Mouse (Mus musculus) forebrain, embryonic 12.5 days (tissue): Measurements from ENCODE around the gene Hspb9. TPM values are rescaled to one million over a fixed set of nuclear protein-coding genes. Genes with fewer than 3 reads are reported as not detected.

ENCODE experiments used
- ATAC-seq: fragments of 200-750 bp; cut with Nextera tagmentation; 2 replicates; pipeline ENCODE4 v1.8.0; 2017; ENCODE audit warnings: moderate TSS enrichment; ENCODE audit not compliant: low FRiP score
- H3K27ac ChIP-seq: fragments of 300-500 bp; sonication (generic); 2 replicates; pipeline ENCODE4 v1.5.1; 2016; ENCODE audit warnings: mild to moderate bottlenecking
- H3K27me3 ChIP-seq: fragments of 300-500 bp; sonication (generic); 2 replicates; pipeline ENCODE4 v1.6.1; 2016; ENCODE audit warnings: mild to moderate bottlenecking
- H3K36me3 ChIP-seq: fragments of 300-500 bp; sonication (generic); replicated peaks from 2 replicates; pipeline ENCODE4 v1.6.1; 2016; ENCODE audit warnings: mild to moderate bottlenecking
- H3K4me1 ChIP-seq: fragments of 300-500 bp; sonication (generic); 2 replicates; pipeline ENCODE4 v1.6.1; 2016
- H3K4me2 ChIP-seq: fragments of 300-500 bp; sonication (generic); 2 replicates; pipeline ENCODE4 v1.6.1; 2016; ENCODE audit warnings: mild to moderate bottlenecking, moderate library complexity
- H3K4me3 ChIP-seq: fragments of 300-500 bp; sonication (generic); replicated peaks from 2 replicates; pipeline ENCODE4 v1.5.1; 2016; ENCODE audit warnings: mild to moderate bottlenecking
- H3K9ac ChIP-seq: fragments of 300-500 bp; sonication (generic); 2 replicates; pipeline ENCODE4 v1.6.1; 2016; ENCODE audit warnings: mild to moderate bottlenecking
- H3K9me3 ChIP-seq: fragments of 300-500 bp; sonication (generic); 2 replicates; pipeline ENCODE4 v1.6.1; 2016
- WGBS: fragments of 180-500 bp; shearing (Covaris S2); methylation state at CpG from one replicate; pipeline ENCODE4 v1.1.7; 2016; 5-methylcytosine and 5-hydroxymethylcytosine counted together
- polyA plus RNA-seq: library from polyadenylated mRNA; unstranded; fragments of >200 nt; fragmentation: Nextera tagmentation; extraction: Ambion mirVana; gene quantifications from 2 replicates; pipeline ENCODE4 v1.2.1, GENCODE M21; 2016

Gene Hspb9
- polyA plus RNA-seq, 1 experiment from 2014 or later = 0.52 TPM

DNA sequence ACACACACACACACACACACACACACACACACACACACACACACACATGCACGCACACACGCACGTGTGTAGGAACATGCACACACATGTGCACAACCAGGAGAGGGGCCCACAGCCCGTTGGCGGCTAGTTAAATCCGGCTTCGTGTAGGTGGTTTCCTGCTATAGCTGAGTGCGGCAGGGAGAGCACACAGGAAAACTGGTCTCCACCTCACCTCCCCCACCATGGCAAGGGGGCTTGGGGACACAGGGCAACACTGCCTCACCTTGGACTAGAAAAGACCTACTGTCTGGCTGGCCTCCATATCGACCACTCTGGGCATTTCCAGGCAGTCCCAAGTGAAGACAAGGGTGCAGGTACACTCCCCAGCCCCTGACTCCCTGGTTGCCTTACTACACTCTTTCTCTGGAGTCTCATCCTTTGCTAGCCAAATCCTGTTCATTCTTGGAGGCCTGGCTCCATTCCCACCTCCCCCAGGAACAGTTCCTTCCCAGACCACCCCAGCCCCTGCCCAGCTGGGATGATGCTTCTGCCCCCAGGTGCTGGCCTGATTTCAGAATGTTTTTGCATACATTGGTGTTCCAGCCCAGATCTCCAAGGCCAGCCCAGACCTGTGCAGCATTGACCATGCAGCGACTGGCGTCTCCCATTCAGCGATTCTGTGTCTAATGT, 40.5 kb downstream of the Hspb9 start:
- Histone ChIP-seq H3K4me1 (peaks cover 7% of the 10 kb centered on the region), H3K27me3 (peaks cover 12% of the 10 kb centered on the region), H3K9ac (no peak overlapping the region), H3K27ac (no peak overlapping the region), H3K36me3 (no peaks in the 10 kb centered on the region), H3K9me3 (no peaks in the 10 kb centered on the region), H3K4me2 (no peak overlapping the region), H3K4me3 (no peak overlapping the region)
- ATAC-seq = no peak
- WGBS = 84% methylated on average over 12 of the region's 12 CpGs

DNA sequence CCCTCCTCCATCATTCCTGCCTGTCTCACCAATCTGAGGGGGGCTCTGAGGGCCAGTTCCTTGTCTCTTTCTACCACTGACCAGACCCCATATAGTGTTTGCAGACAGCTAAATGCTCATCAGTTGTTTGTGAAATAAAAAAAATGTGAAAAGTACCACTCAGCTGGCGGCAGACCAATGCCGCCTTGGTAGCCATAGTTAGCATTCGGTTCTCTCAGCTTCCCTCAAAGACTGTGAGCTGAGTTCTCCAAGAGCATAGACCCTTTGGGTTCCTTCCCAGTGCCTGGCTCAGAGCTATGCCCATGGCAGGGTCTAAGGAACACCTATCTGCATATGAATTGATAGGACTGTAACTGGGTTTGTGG, 41.0 kb downstream of the Hspb9 start:
- no peak for ATAC-seq
- Histone ChIP-seq H3K27me3 (peaks cover 17% of the 10 kb centered on the region), H3K9me3 (no peaks in the 10 kb centered on the region), H3K36me3 (no peaks in the 10 kb centered on the region), H3K9ac (no peak overlapping the region), H3K4me1 (peaks cover 12% of the 10 kb centered on the region), H3K27ac (no peak overlapping the region), H3K4me3 (no peak overlapping the region), H3K4me2 (no peak overlapping the region)
- 98% methylated on average over 3 of the region's 3 CpGs for WGBS

DNA sequence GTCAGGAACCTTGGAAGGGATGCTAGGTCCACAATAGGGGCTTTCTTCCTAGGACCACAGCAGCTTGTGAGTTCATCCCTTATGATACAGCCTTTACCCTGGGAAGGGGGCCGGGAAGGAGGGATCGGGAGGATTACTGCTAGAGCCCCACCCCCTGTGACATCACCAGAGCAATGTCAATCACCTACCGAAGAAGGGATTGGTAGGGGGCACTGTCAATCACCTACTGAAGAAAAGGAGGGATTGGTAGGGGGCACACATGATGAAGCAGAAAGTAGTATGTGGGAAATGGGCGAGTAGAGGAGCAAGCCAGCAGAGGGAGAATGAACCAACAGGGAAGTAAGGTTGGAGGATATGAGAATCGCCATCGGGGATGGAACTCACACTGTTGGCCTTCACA, 42.8 kb downstream of the Hspb9 start:
- no peak for ATAC-seq
- Histone ChIP-seq H3K9ac (no peak overlapping the region), H3K27ac (no peak overlapping the region), H3K36me3 (no peaks in the 10 kb centered on the region), H3K4me2 (no peak overlapping the region), H3K4me3 (no peak overlapping the region), H3K4me1 (peaks cover 21% of the 10 kb centered on the region), H3K27me3 (peaks cover 31% of the 10 kb centered on the region), H3K9me3 (no peaks in the 10 kb centered on the region)
- WGBS = 70% methylated on average over 6 of the region's 6 CpGs

DNA sequence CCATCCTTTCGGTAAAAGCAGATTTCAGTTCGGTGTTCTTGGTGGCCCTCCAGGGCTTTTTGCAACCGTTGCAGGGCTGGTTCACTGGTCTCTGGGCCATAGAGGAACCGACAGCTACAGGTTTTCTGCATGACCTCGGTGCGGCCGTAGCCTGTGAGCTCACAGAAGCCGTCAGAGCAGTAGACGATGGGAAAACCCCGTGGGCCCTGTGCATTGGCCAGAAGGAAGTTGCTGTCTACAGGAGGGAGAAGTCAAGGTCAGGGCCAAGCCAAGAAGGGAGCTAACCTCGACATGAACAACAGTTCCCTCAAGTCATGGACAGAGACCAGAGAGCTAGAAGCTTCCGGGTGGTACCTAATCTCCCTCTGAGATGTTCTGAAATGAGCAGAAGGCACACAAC, 43.9 kb downstream of the Hspb9 start:
- Histone ChIP-seq H3K4me1 (peaks cover 27% of the 10 kb centered on the region), H3K9ac (no peak overlapping the region), H3K27ac (no peak overlapping the region), H3K4me3 (no peak overlapping the region), H3K4me2 (no peak overlapping the region), H3K9me3 (no peaks in the 10 kb centered on the region), H3K27me3 (peaks cover 40% of the 10 kb centered on the region), H3K36me3 (no peaks in the 10 kb centered on the region)
- WGBS = 91% methylated on average over 12 of the region's 12 CpGs
- no peak for ATAC-seq

DNA sequence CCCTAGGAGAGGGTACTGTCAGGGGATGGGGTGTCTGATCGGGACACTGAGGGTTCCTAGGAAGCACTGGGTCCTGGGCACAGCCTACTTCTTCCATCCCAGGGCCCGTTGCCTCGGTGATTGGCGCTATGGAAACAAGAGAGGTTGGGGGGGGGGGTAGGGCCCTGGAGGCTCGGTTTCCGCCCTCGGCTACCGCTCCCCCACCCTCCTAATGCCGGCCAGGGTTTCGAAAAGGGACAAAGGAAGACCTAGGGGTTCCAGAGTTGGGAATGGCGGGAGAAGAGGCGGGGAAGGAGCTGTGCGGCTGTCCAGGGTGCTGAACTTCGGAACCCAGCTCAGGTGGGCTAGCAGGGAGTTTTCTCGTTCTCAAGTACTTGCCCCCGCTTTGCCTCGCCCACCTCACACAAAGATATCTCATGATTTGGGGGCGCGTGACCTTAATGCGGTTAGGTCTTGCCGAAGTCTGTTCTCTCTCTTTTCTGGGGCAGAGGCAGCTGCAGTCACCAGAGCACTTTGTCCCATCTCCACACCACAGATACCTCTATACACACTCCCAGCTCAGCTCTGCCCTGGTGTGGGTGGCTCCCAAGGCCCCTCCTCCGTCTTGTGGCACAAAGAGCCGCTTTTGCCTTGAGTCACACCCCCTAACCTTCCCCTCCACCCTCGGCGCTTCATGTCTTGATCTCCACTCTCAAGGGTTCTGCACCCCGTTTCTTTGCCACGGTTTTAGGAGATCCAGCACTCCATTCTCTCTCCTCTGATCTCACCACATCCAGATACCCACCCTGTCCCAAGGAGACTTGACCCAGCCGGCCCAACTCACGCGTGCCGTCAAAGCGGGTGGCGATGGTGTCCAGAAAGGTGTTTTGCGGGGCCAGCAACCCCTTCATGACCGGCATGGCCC, 45.3 kb downstream of the Hspb9 start:
- Histone ChIP-seq H3K4me3 (peak overlapping the region; percentile 50), H3K4me1 (peaks cover 27% of the 10 kb centered on the region), H3K9me3 (no peaks in the 10 kb centered on the region), H3K27ac (peak overlapping the region; percentile 56), H3K9ac (peak overlapping the region; percentile 63), H3K36me3 (no peaks in the 10 kb centered on the region), H3K27me3 (peaks cover 48% of the 10 kb centered on the region), H3K4me2 (peak overlapping the region; percentile 78)
- under 1% methylated on average over 35 of the region's 35 CpGs for WGBS
- ATAC-seq = peak; percentile 64

DNA sequence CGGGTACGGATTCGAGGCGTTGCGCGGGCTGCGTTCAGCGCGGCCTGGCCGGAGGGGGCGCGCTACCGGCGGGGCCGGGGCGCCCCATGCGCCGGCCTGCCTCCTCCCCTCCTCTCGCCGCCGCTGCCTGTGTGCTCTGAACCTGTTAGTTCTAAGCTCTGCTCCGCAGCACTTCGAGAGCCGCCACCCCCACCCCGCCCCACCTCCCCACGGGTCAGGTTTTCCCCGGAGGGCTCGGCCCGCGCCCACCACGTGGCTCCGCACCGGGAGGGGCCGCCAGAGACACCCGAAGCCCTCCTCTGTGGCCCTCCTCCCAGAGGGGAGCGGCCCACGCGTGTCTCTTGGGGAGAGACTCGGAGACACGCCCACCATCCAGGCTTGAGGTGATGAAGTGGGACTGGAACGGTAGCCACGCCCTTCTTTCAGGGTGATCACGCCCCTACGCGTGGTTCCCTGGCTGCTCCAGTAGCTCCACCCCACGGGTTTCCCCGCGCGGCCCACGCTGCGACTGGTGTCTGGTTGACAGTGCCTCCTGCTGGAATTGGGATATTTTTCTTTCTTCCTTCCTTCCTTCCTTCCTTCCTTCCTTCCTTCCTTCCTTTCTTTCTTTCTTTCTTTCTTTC, 46.1 kb downstream of the Hspb9 start, which contains the start of gene Kcnh4:
TSS of gene Kcnh4 (minus strand) at position 332 of the 623 bp plus-strand sequence.
- H3K4me3 ChIP-seq = peak within 1 kb of the TSS; percentile 50
- H3K9me3 ChIP-seq = no peaks in the 10 kb centered on the region
- H3K27ac ChIP-seq = peak within 1 kb of the TSS; percentile 56
- under 1% methylated on average over 50 of the region's 51 CpGs for WGBS
- peaks cover 48% of the 10 kb centered on the region for H3K27me3 ChIP-seq
- peak within 1 kb of the TSS; percentile 63 for H3K9ac ChIP-seq
- peak; percentile 55 for ATAC-seq
- peak within 1 kb of the TSS; percentile 78 for H3K4me2 ChIP-seq
- H3K36me3 ChIP-seq = no peaks in the 10 kb centered on the region
- H3K4me1 ChIP-seq = peaks cover 27% of the 10 kb centered on the region

DNA sequence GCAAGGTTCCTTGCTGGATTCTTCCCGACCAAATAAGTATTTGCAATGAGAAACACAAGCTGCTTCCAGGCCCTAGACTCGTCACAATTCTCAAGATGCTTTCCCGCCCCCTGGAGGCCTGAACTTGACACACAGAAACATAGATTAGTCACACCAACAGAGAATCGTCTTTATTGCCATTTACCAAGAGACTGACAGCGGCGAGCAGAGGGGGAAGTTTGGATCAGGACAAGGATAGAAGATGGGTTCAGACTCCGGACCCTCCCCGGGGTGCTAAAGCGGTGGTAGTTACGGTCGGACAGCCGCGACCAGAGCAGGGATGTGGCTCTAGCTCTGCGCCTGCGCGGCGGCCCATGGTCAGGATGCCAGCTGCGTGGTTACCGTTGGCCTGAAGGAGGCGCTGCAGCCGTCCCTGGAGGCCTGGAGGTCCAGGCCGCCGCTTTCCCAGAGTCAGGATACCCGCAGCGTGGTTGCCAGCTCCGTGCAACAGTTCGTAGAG, 47.9 kb downstream of the Hspb9 start:
- no peaks in the 10 kb centered on the region for H3K36me3 ChIP-seq
- no peaks in the 10 kb centered on the region for H3K9me3 ChIP-seq
- H3K9ac ChIP-seq = peak overlapping the region; percentile 52
- peaks cover 27% of the 10 kb centered on the region for H3K4me1 ChIP-seq
- peaks cover 48% of the 10 kb centered on the region for H3K27me3 ChIP-seq
- under 1% methylated on average over 27 of the region's 27 CpGs for WGBS
- H3K27ac ChIP-seq = no peak overlapping the region
- H3K4me3 ChIP-seq = peak overlapping the region; percentile 43
- peak; percentile 54; the same call in 1 of the 2 replicates for ATAC-seq
- H3K4me2 ChIP-seq = peak overlapping the region; percentile 75

DNA sequence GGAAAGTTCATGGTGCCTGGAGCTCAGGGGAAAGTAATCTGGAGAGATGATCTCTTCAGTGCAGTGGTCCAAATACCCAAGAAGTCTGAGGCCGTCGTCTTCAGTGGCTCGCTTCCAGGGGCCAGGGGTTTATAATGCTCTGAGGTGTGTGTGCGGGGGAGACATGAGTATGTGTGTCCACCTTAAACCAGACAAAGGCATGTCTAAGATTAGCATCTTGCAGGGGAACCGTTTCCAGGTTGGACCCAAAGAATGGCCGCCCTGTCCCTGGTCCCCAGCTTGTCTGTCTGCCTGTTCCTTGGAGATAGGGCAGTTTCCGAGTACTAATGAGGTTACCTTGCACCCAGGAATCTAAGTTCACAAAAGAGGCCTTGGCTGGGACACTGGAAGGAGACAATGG, 49.2 kb downstream of the Hspb9 start, which contains the start of gene Hcrt:
TSS of gene Hcrt (minus strand) at position 101 of the 400 bp plus-strand sequence.
- Histone ChIP-seq H3K27me3 (peaks cover 42% of the 10 kb centered on the region), H3K4me3 (peak within 1 kb of the TSS; percentile 43), H3K4me2 (peak within 1 kb of the TSS; percentile 75), H3K4me1 (peaks cover 27% of the 10 kb centered on the region), H3K36me3 (no peaks in the 10 kb centered on the region), H3K9me3 (no peaks in the 10 kb centered on the region), H3K27ac (no peak within 1 kb of the TSS), H3K9ac (peak within 1 kb of the TSS; percentile 52)
- WGBS = 88% methylated on average over 7 of the region's 7 CpGs
- ATAC-seq = no peak

Other genes starting within 250 kb of the Hspb9 start
- gene Klhl11, start 241.1 kb upstream of the Hspb9 start, polyA plus RNA-seq = 13.9 and 16.7 TPM in 2 replicates
- gene Acly, start 185.8 kb upstream of the Hspb9 start, polyA plus RNA-seq = 320 and 356 TPM in 2 replicates
- gene Ttc25, start 168.2 kb upstream of the Hspb9 start, polyA plus RNA-seq = 2.1 and 2.6 TPM in 2 replicates
- gene Cnp, start 138.9 kb upstream of the Hspb9 start, polyA plus RNA-seq = 19.4 and 23.4 TPM in 2 replicates
- 87.1 and 90.2 TPM in 2 replicates for gene Nkiras2, start 94.6 kb upstream of the Hspb9 start, polyA plus RNA-seq
- 299 and 310 TPM in 2 replicates for gene Dnajc7, start 93.7 kb upstream of the Hspb9 start, polyA plus RNA-seq
- 0.12 and 0.61 TPM in 2 replicates for gene Zfp385c, start 21.4 kb upstream of the Hspb9 start, polyA plus RNA-seq
- gene Dhx58, start 9.6 kb upstream of the Hspb9 start, polyA plus RNA-seq = 2.1 and 2.6 TPM in 2 replicates
- 65.2 and 65.7 TPM in 2 replicates for gene Kat2a, start 1.4 kb upstream of the Hspb9 start, polyA plus RNA-seq
- gene Rab5c, start 24.4 kb downstream of the Hspb9 start, polyA plus RNA-seq = 18.2 and 25.2 TPM in 2 replicates
- gene Kcnh4, start 46.1 kb downstream of the Hspb9 start, polyA plus RNA-seq = 4.4 and 4.7 TPM in 2 replicates
- gene Hcrt, start 49.1 kb downstream of the Hspb9 start, polyA plus RNA-seq = 0.36 TPM in 1 of 2 replicates, not detected in the other
- gene Ghdc, start 57.1 kb downstream of the Hspb9 start, polyA plus RNA-seq = 3.1 and 3.3 TPM in 2 replicates
- gene Stat5b, start 136.9 kb downstream of the Hspb9 start, polyA plus RNA-seq = 16.6 and 17.3 TPM in 2 replicates
- 1.2 and 1.8 TPM in 2 replicates for gene Stat5a, start 145.5 kb downstream of the Hspb9 start, polyA plus RNA-seq
- 30.8 and 34.1 TPM in 2 replicates for gene Stat3, start 225.7 kb downstream of the Hspb9 start, polyA plus RNA-seq